Mouse (Mus musculus): ENCODE results near the gene Pkd2l1.

DNA sequence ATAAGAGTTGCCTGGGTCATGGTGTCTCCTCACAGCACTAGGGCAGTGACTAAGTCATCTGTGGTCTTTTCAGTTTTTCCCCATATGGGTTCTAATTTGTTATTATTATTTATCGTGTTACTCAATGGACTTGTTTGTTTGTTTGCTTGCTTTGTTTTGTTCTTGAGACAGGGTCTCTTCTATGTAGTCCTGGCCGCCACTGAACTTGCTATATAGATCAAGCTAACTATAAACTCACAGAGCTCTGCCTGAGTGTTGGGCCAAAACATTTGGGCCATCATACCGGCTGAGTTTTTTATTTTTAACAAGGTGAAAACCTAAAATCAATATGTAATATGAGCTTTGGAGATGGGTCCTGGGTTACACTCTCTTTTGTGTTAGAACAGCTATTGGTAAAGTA, 32.9 kb downstream of the Pkd2l1 start:
- TF ChIP-seq CTCF (IDR thresholded peaks at IDR 0.05; ENCODE audit: borderline replicate concordance, insufficient read depth, low read length) (no peak), POLR2A (IDR thresholded peaks at IDR 0.05; ENCODE audit: low read depth, low read length) (no peak)
